Mouse (Mus musculus): ENCODE data around the gene Zfp36l1. TPM values are rescaled to one million over a fixed set of nuclear protein-coding genes. Genes with fewer than 3 reads are reported as not detected.

The Zfp36l1 gene
- polyA plus RNA-seq, 1 experiment from 2014 or later: 79.7 TPM

- H3K27me3 ChIP-seq (replicated peaks; ENCODE audit: control insufficient read depth, insufficient read depth, low read length): no peaks in the 10 kb centered on the region
- peak overlapping the region; percentile 98; the same call in 1 of the 2 replicates for H3K27ac ChIP-seq (ENCODE audit: low read length)
- no peaks in the 10 kb centered on the region for H3K9me3 ChIP-seq (ENCODE audit: control insufficient read depth, low read length)
- peak; percentile 21 for ATAC-seq
- WGBS: 40% methylated on average over 9 of the region's 9 CpGs
- peak overlapping the region; percentile 95 for H3K9ac ChIP-seq (ENCODE audit: low read depth, low read length)
- H3K4me2 ChIP-seq (ENCODE audit: low read depth, low read length): peak overlapping the region; percentile 73; the same call in 1 of the 2 replicates
- no peak overlapping the region for H3K4me3 ChIP-seq (ENCODE audit: low read length)
- H3K4me1 ChIP-seq (ENCODE audit: control insufficient read depth, insufficient read depth, low read length): peaks cover 33% of the 10 kb centered on the region
- H3K36me3 ChIP-seq (ENCODE audit: control insufficient read depth, insufficient read depth, low read length): no peaks in the 10 kb centered on the region
Measured at GRCm38 (mm10) chr12:80133011-80133545, 20.3 kb upstream of the Zfp36l1 start.

DNA sequence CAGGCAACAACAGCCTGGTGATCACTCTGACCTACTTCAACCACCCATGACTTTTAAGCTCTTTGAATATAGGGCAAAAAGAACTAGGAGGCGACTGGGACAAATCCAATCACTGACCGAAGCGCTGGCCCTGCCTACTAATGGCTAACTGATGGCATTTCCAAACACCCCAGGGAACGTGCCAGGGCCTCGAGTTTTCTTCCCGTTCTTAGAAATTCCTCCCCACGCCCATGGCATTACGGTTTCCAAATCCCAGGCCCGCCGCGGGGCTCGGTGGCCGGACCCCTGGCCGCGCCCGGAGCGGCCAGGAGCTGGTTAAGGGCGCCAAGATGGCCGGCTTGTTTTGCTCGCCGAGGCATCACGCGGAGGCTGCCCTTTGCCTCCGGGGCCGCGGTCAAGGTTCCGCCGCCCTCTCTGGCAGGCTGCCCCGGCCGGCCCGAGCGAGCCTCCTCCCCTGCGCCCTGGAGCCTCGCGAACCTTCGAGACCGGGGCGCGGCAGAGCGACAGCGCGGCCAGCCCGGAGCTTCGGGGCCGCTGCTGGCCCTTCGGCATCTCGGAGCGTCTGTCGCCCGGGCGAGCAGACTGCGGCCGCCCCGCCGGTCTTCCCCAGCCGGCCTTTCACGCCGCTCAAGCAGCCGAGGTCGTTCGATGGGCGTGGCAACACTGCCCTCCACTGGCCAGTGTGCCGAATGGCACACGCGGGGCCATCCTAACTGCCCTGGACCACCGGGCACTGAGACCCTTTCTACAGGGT, 19.6 kb upstream of the Zfp36l1 start:
- peak overlapping the region; percentile 66 for H3K4me3 ChIP-seq (ENCODE audit: low read length)
- H3K4me1 ChIP-seq (ENCODE audit: control insufficient read depth, insufficient read depth, low read length): peaks cover 33% of the 10 kb centered on the region
- H3K9me3 ChIP-seq (ENCODE audit: control insufficient read depth, low read length): no peaks in the 10 kb centered on the region
- peak overlapping the region; percentile 98 for H3K27ac ChIP-seq (ENCODE audit: low read length)
- WGBS: under 1% methylated on average over 66 of the region's 66 CpGs
- peak overlapping the region; percentile 95 for H3K9ac ChIP-seq (ENCODE audit: low read depth, low read length)
- H3K27me3 ChIP-seq (replicated peaks; ENCODE audit: control insufficient read depth, insufficient read depth, low read length): no peaks in the 10 kb centered on the region
- H3K4me2 ChIP-seq (ENCODE audit: low read depth, low read length): peak overlapping the region; percentile 73
- no peaks in the 10 kb centered on the region for H3K36me3 ChIP-seq (ENCODE audit: control insufficient read depth, insufficient read depth, low read length)
- peak; percentile 83 for ATAC-seq

DNA sequence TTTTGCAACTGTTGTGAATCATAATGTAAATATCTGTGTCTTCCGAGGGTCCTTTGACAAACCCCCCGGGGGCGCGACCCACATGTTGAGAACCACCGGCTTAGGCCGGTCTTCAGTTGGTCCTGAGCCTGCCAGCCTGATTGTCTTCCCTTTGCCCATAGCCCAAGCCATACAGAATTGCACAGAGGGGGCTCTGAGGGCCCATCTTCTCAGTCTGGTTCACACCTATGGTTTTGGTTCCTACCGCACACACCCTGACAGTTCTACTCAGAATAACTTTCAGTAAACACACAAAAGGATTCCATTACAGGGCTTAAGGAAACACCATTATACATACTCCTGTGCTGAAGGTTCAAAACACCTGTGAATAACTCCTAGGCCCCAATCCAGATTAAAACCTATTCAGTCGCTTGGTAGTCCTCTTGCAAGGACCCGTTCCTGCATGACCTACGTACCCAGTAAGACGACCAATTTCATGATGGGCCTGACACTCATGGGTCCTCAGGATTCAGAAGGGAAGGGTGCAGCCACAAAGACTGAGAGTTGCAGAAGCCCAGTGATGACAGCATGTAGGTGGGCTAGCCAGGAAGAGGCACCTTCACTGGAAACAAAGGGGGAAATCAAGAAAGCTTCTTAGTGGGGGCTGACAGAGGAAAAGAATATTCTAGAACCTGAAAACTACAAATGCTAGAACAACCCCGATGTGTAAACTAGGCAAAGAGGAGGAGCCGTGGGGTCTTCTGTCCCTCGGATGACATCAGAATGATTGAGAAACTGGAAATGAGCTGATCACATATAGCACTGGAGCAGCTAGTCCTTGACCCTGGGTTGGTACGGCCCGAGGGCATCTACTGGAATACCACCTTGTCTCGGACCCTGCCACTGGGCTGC, 18.8 kb upstream of the Zfp36l1 start:
- Histone ChIP-seq H3K4me1 (ENCODE audit: control insufficient read depth, insufficient read depth, low read length) (peaks cover 33% of the 10 kb centered on the region), H3K9me3 (ENCODE audit: control insufficient read depth, low read length) (no peaks in the 10 kb centered on the region), H3K27me3 (replicated peaks; ENCODE audit: control insufficient read depth, insufficient read depth, low read length) (no peaks in the 10 kb centered on the region), H3K9ac (ENCODE audit: low read depth, low read length) (peak overlapping the region; percentile 95), H3K36me3 (ENCODE audit: control insufficient read depth, insufficient read depth, low read length) (no peaks in the 10 kb centered on the region), H3K4me2 (ENCODE audit: low read depth, low read length) (peak overlapping the region; percentile 73), H3K27ac (ENCODE audit: low read length) (peak overlapping the region; percentile 98), H3K4me3 (ENCODE audit: low read length) (peak overlapping the region; percentile 66)
- ATAC-seq: peak; percentile 3; the same call in 1 of the 2 replicates
- WGBS: 47% methylated on average over 17 of the region's 17 CpGs

DNA sequence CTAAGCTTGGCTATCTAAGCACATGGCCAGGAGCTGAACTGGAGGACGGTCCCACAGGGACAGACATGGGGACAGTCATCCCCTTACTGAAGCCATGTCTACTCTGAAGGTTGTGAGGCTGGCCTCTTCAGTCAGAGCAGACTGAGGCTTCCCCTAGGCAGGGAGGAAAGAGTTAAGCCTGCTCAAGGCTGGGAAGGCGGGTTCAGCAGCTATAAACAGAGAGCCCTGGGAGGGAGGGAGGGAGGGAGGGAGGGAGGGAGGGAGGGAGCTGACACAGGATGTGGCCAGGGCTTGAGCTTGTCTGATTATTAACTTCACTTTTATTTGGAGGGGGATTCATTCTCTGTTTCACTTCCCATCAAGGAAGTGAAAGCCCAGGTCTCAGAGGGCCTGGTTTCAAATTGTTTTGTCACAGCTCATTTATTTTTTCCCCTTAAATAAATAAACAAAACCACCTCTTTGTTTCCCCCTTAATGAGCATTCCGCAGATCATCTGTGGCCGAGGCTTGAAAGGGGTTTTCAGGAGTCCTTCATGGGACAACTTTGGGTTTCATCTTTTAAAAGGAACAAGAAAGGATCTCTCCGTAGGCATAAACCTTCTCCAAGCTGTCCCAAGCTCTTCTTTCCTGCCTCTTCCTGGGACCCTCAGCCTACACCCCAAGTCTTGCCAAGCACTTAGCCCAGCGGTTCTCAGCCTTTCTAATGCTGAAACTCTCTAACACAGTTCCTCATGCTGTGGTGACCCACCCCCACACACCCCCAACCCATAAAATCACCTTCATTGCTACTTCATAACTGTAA, 17.9 kb upstream of the Zfp36l1 start:
- peak overlapping the region; percentile 95 for H3K9ac ChIP-seq (ENCODE audit: low read depth, low read length)
- peaks cover 33% of the 10 kb centered on the region for H3K4me1 ChIP-seq (ENCODE audit: control insufficient read depth, insufficient read depth, low read length)

DNA sequence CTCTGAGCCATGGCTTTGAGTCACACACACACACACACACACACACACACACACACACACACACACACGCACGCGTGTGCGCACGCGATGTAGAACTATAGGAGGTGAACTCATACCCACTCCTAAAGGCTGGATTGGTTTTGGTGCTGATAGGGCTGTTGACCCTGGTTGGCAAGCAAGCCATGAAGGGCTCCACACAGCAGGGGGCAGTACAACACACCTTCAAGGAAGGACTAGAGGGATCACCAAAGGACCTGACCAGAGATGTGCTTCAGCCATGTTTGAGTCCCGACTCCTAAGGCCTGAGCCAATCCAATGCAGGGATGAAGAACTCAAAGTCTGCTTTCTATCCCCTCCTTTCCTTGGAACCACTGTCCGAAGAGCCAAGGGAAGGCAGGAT, 16.7 kb upstream of the Zfp36l1 start:
- WGBS: 95% methylated on average over 8 of the region's 8 CpGs
- H3K4me1 ChIP-seq (ENCODE audit: control insufficient read depth, insufficient read depth, low read length): peaks cover 39% of the 10 kb centered on the region
- no peak overlapping the region for H3K9ac ChIP-seq (ENCODE audit: low read depth, low read length)
- peak overlapping the region; percentile 90; the same call in 1 of the 2 replicates for H3K27ac ChIP-seq (ENCODE audit: low read length)
- no peak overlapping the region for H3K4me3 ChIP-seq (ENCODE audit: low read length)
- no peaks in the 10 kb centered on the region for H3K36me3 ChIP-seq (ENCODE audit: control insufficient read depth, insufficient read depth, low read length)
- ATAC-seq: no peak
- no peak overlapping the region for H3K4me2 ChIP-seq (ENCODE audit: low read depth, low read length)
- no peaks in the 10 kb centered on the region for H3K27me3 ChIP-seq (replicated peaks; ENCODE audit: control insufficient read depth, insufficient read depth, low read length)
- H3K9me3 ChIP-seq (ENCODE audit: control insufficient read depth, low read length): no peaks in the 10 kb centered on the region

More for the DNA sequence above, 17.9 kb upstream of the Zfp36l1 start:
- peak overlapping the region; percentile 73 for H3K4me2 ChIP-seq (ENCODE audit: low read depth, low read length)
- no peaks in the 10 kb centered on the region for H3K9me3 ChIP-seq (ENCODE audit: control insufficient read depth, low read length)
- WGBS: 4% methylated on average over 6 of the region's 6 CpGs
- H3K27ac ChIP-seq (ENCODE audit: low read length): peak overlapping the region; percentile 98
- H3K4me3 ChIP-seq (ENCODE audit: low read length): peak overlapping the region; percentile 19; the same call in 1 of the 2 replicates
- ATAC-seq: peak; percentile 77
- H3K27me3 ChIP-seq (replicated peaks; ENCODE audit: control insufficient read depth, insufficient read depth, low read length): no peaks in the 10 kb centered on the region
- no peaks in the 10 kb centered on the region for H3K36me3 ChIP-seq (ENCODE audit: control insufficient read depth, insufficient read depth, low read length)

DNA sequence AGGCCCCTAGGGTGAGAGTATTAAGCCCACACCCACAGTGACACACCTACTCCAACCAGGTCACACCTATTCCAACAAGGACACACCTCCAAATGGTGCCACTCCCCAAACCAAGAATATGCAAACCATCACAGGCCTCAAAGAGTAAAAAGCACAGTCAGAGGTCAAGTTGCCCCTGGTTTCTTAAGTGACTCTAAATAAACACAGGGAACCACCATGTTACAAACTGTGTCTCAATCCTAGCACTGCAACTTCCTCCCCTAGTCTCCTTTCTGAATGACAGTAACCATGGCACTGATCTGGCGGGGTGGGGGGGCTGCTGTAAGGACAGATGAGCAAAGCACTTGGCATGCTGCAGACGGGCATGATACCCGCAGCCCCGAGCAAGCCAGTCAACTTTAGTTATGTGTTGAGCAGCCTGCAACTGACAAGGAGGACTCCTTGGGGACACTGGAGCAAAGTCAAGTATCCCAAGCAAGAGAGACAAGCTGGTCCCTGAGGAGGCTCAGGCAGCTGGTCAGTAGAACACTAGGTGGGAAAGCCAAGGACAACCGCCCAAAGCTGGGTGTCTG, 14.5 kb upstream of the Zfp36l1 start:
- H3K9me3 ChIP-seq (ENCODE audit: control insufficient read depth, low read length): no peaks in the 10 kb centered on the region
- peaks cover 62% of the 10 kb centered on the region for H3K4me1 ChIP-seq (ENCODE audit: control insufficient read depth, insufficient read depth, low read length)
- H3K27me3 ChIP-seq (replicated peaks; ENCODE audit: control insufficient read depth, insufficient read depth, low read length): no peaks in the 10 kb centered on the region
- no peak overlapping the region for H3K9ac ChIP-seq (ENCODE audit: low read depth, low read length)
- WGBS: 89% methylated on average over 5 of the region's 5 CpGs
- no peaks in the 10 kb centered on the region for H3K36me3 ChIP-seq (ENCODE audit: control insufficient read depth, insufficient read depth, low read length)
- H3K4me3 ChIP-seq (ENCODE audit: low read length): no peak overlapping the region
- no peak for ATAC-seq
- H3K4me2 ChIP-seq (ENCODE audit: low read depth, low read length): no peak overlapping the region
- no peak overlapping the region for H3K27ac ChIP-seq (ENCODE audit: low read length)

GRCm38 (mm10) chr12:80125316-80125715, 12.5 kb upstream of the Zfp36l1 start:
- H3K9me3 ChIP-seq (ENCODE audit: control insufficient read depth, low read length): no peaks in the 10 kb centered on the region
- no peak overlapping the region for H3K4me3 ChIP-seq (ENCODE audit: low read length)
- peaks cover 52% of the 10 kb centered on the region for H3K4me1 ChIP-seq (ENCODE audit: control insufficient read depth, insufficient read depth, low read length)
- no peak overlapping the region for H3K27ac ChIP-seq (ENCODE audit: low read length)
- H3K4me2 ChIP-seq (ENCODE audit: low read depth, low read length): no peak overlapping the region
- no peak for ATAC-seq
- no peak overlapping the region for H3K9ac ChIP-seq (ENCODE audit: low read depth, low read length)
- no peaks in the 10 kb centered on the region for H3K36me3 ChIP-seq (ENCODE audit: control insufficient read depth, insufficient read depth, low read length)
- no peaks in the 10 kb centered on the region for H3K27me3 ChIP-seq (replicated peaks; ENCODE audit: control insufficient read depth, insufficient read depth, low read length)
- WGBS: 67% methylated on average over 5 of the region's 5 CpGs

- Histone ChIP-seq H3K27me3 (replicated peaks; ENCODE audit: control insufficient read depth, insufficient read depth, low read length) (no peaks in the 10 kb centered on the region), H3K27ac (ENCODE audit: low read length) (0 out of 2 replicates have a peak overlapping the region, but pooled peaks have one; percentile 72), H3K4me3 (ENCODE audit: low read length) (no peak overlapping the region), H3K9ac (ENCODE audit: low read depth, low read length) (no peak overlapping the region), H3K4me2 (ENCODE audit: low read depth, low read length) (no peak overlapping the region), H3K36me3 (ENCODE audit: control insufficient read depth, insufficient read depth, low read length) (0 out of 2 replicates have a peak, but pooled peaks cover 2% of the 10 kb centered on the region), H3K4me1 (ENCODE audit: control insufficient read depth, insufficient read depth, low read length) (peaks cover 46% of the 10 kb centered on the region), H3K9me3 (ENCODE audit: control insufficient read depth, low read length) (no peaks in the 10 kb centered on the region)
- no peak for ATAC-seq
- WGBS: 61% methylated on average over 3 of the region's 3 CpGs
Measured at GRCm38 (mm10) chr12:80124756-80125155, 11.9 kb upstream of the Zfp36l1 start.
